Mouse (Mus musculus): ENCODE measurements at regions not wholly inside any gene's neighbourhood (a gene's known extent, or its start where the extent isn't known, plus 50 kb on each side); places are given as distances from the start of the nearest gene placed in this dataset.

- Histone ChIP-seq H3K79me2 (ENCODE audit: control insufficient read depth, insufficient read depth, low read length) (no peaks in the 10 kb centered on the region), H3K36me3 (ENCODE audit: control insufficient read depth, insufficient read depth, low read length) (no peaks in the 10 kb centered on the region), H3K27me3 (ENCODE audit: control insufficient read depth, insufficient read depth, low read length) (no peaks in the 10 kb centered on the region), H3K4me1 (ENCODE audit: control insufficient read depth, insufficient read depth, low read length) (no peaks in the 10 kb centered on the region), H3K4me3 (ENCODE audit: insufficient read depth, low read depth, low read length) (no peak overlapping the region), H3K9ac (ENCODE audit: low read depth, low read length) (no peak overlapping the region), H3K27ac (replicated peaks; ENCODE audit: insufficient read depth, low read depth, low read length) (no peak overlapping the region)
- no peak for DNase-seq (ENCODE audit: extremely low read depth, low read depth, low spot score)
- 91% methylated on average over 6 of the region's 6 CpGs for WGBS
- no peak for TF ChIP-seq CTCF (IDR thresholded peaks at IDR 0.05; ENCODE audit: low read depth, low read length)
- TF ChIP-seq POLR2A (IDR thresholded peaks at IDR 0.05; ENCODE audit: extremely low read depth, insufficient read depth, low read length), result no peak
These were observed 95.0 kb upstream of the Trim52 start for GRCm38 (mm10) chr14:106010961-106011360.

- no peaks in the 10 kb centered on the region for H3K79me2 ChIP-seq (ENCODE audit: control insufficient read depth, insufficient read depth, low read length)
- no peak for DNase-seq (ENCODE audit: extremely low read depth, low read depth, low spot score)
- TF ChIP-seq POLR2A (IDR thresholded peaks at IDR 0.05; ENCODE audit: extremely low read depth, insufficient read depth, low read length) (no peak), CTCF (IDR thresholded peaks at IDR 0.05; ENCODE audit: low read depth, low read length) (no peak)
- no peak overlapping the region for H3K27ac ChIP-seq (replicated peaks; ENCODE audit: insufficient read depth, low read depth, low read length)
- no peak overlapping the region for H3K9ac ChIP-seq (ENCODE audit: low read depth, low read length)
- no peaks in the 10 kb centered on the region for H3K4me1 ChIP-seq (ENCODE audit: control insufficient read depth, insufficient read depth, low read length)
- H3K4me3 ChIP-seq (ENCODE audit: insufficient read depth, low read depth, low read length), result no peak overlapping the region
- no peaks in the 10 kb centered on the region for H3K36me3 ChIP-seq (ENCODE audit: control insufficient read depth, insufficient read depth, low read length)
- WGBS, result 74% methylated on average over 6 of the region's 6 CpGs
- H3K27me3 ChIP-seq (ENCODE audit: control insufficient read depth, insufficient read depth, low read length), result no peaks in the 10 kb centered on the region
These were observed 94.0 kb upstream of the Trim52 start for GRCm38 (mm10) chr14:106011991-106012427.

- Histone ChIP-seq H3K27ac (replicated peaks; ENCODE audit: insufficient read depth, low read depth, low read length) (no peak overlapping the region), H3K36me3 (ENCODE audit: control insufficient read depth, insufficient read depth, low read length) (no peaks in the 10 kb centered on the region), H3K27me3 (ENCODE audit: control insufficient read depth, insufficient read depth, low read length) (no peaks in the 10 kb centered on the region), H3K9ac (ENCODE audit: low read depth, low read length) (no peak overlapping the region), H3K4me1 (ENCODE audit: control insufficient read depth, insufficient read depth, low read length) (no peaks in the 10 kb centered on the region), H3K79me2 (ENCODE audit: control insufficient read depth, insufficient read depth, low read length) (no peaks in the 10 kb centered on the region), H3K4me3 (ENCODE audit: insufficient read depth, low read depth, low read length) (no peak overlapping the region)
- no peak for TF ChIP-seq CTCF (IDR thresholded peaks at IDR 0.05; ENCODE audit: low read depth, low read length)
- no peak for TF ChIP-seq POLR2A (IDR thresholded peaks at IDR 0.05; ENCODE audit: extremely low read depth, insufficient read depth, low read length)
- 91% methylated on average over 7 of the region's 7 CpGs for WGBS
- no peak for DNase-seq (ENCODE audit: extremely low read depth, low read depth, low spot score)
These were observed 83.2 kb upstream of the Trim52 start for GRCm38 (mm10) chr14:106022806-106023205.

- no peak for DNase-seq (ENCODE audit: extremely low read depth, low read depth, low spot score)
- 83% methylated on average over 4 of the region's 4 CpGs for WGBS
- no peaks in the 10 kb centered on the region for H3K36me3 ChIP-seq (ENCODE audit: control insufficient read depth, insufficient read depth, low read length)
These were observed 79.2 kb upstream of the Trim52 start for GRCm38 (mm10) chr14:106026815-106027214.

GRCm38 (mm10) chr14:106027686-106028085 is 78.3 kb upstream of the Trim52 start:
- Histone ChIP-seq H3K36me3 (ENCODE audit: control insufficient read depth, insufficient read depth, low read length) (no peaks in the 10 kb centered on the region), H3K27me3 (ENCODE audit: control insufficient read depth, insufficient read depth, low read length) (no peaks in the 10 kb centered on the region), H3K4me1 (ENCODE audit: control insufficient read depth, insufficient read depth, low read length) (peaks cover 2% of the 10 kb centered on the region; the same call in 1 of the 2 replicates), H3K27ac (replicated peaks; ENCODE audit: insufficient read depth, low read depth, low read length) (no peak overlapping the region), H3K9ac (ENCODE audit: low read depth, low read length) (no peak overlapping the region), H3K4me3 (ENCODE audit: insufficient read depth, low read depth, low read length) (no peak overlapping the region), H3K79me2 (ENCODE audit: control insufficient read depth, insufficient read depth, low read length) (no peaks in the 10 kb centered on the region)
- 81% methylated on average over 5 of the region's 5 CpGs for WGBS
- TF ChIP-seq POLR2A (IDR thresholded peaks at IDR 0.05; ENCODE audit: extremely low read depth, insufficient read depth, low read length) (no peak), CTCF (IDR thresholded peaks at IDR 0.05; ENCODE audit: low read depth, low read length) (no peak)
- DNase-seq (ENCODE audit: extremely low read depth, low read depth, low spot score), result no peak

More at GRCm38 (mm10) chr14:106026815-106027214, 79.2 kb upstream of the Trim52 start:
- H3K4me1 ChIP-seq (ENCODE audit: control insufficient read depth, insufficient read depth, low read length), result peaks cover 2% of the 10 kb centered on the region; the same call in 1 of the 2 replicates
- no peak overlapping the region for H3K27ac ChIP-seq (replicated peaks; ENCODE audit: insufficient read depth, low read depth, low read length)
- H3K9ac ChIP-seq (ENCODE audit: low read depth, low read length), result no peak overlapping the region
- H3K27me3 ChIP-seq (ENCODE audit: control insufficient read depth, insufficient read depth, low read length), result no peaks in the 10 kb centered on the region
- no peaks in the 10 kb centered on the region for H3K79me2 ChIP-seq (ENCODE audit: control insufficient read depth, insufficient read depth, low read length)
- TF ChIP-seq POLR2A (IDR thresholded peaks at IDR 0.05; ENCODE audit: extremely low read depth, insufficient read depth, low read length), result no peak
- TF ChIP-seq CTCF (IDR thresholded peaks at IDR 0.05; ENCODE audit: low read depth, low read length), result no peak
- no peak overlapping the region for H3K4me3 ChIP-seq (ENCODE audit: insufficient read depth, low read depth, low read length)

- Histone ChIP-seq H3K79me2 (ENCODE audit: control insufficient read depth, insufficient read depth, low read length) (no peaks in the 10 kb centered on the region), H3K4me1 (ENCODE audit: control insufficient read depth, insufficient read depth, low read length) (peaks cover 2% of the 10 kb centered on the region; the same call in 1 of the 2 replicates), H3K9ac (ENCODE audit: low read depth, low read length) (no peak overlapping the region), H3K36me3 (ENCODE audit: control insufficient read depth, insufficient read depth, low read length) (no peaks in the 10 kb centered on the region), H3K27me3 (ENCODE audit: control insufficient read depth, insufficient read depth, low read length) (no peaks in the 10 kb centered on the region), H3K4me3 (ENCODE audit: insufficient read depth, low read depth, low read length) (no peak overlapping the region), H3K27ac (replicated peaks; ENCODE audit: insufficient read depth, low read depth, low read length) (no peak overlapping the region)
- TF ChIP-seq POLR2A (IDR thresholded peaks at IDR 0.05; ENCODE audit: extremely low read depth, insufficient read depth, low read length) (no peak), CTCF (IDR thresholded peaks at IDR 0.05; ENCODE audit: low read depth, low read length) (no peak)
- peak; percentile 76 for DNase-seq (ENCODE audit: extremely low read depth, low read depth, low spot score)
- 28% methylated on average over 1 of the region's 1 CpGs for WGBS
These were observed 74.9 kb upstream of the Trim52 start for GRCm38 (mm10) chr14:106031094-106031493.
